Mouse (Mus musculus) liver, adult 2 months (tissue): ENCODE measurements around the gene B4galt5. TPM values are rescaled to one million over a fixed set of nuclear protein-coding genes. Genes with fewer than 3 reads are reported as not detected.

Experiments used
- DNase-seq: peaks from one replicate; pipeline ENCODE4 v3.0.0-alpha.2; 2011; ENCODE audit warnings: low read depth, low spot score; ENCODE audit errors: extremely low read depth
- H3K27ac ChIP-seq: fragments of 200-500 bp; replicated peaks from 2 replicates; pipeline ENCODE4 v1.5.1; 2012; ENCODE audit warnings: low read depth, mild to moderate bottlenecking, control low read depth, inconsistent platforms, low read length; ENCODE audit not compliant: insufficient read depth
- H3K27me3 ChIP-seq: fragments of 200-500 bp; 2 replicates; pipeline ENCODE4 v1.6.1; 2012; ENCODE audit warnings: mild to moderate bottlenecking, moderate library complexity, low read length, inconsistent platforms; ENCODE audit not compliant: control insufficient read depth, insufficient read depth
- H3K36me3 ChIP-seq: fragments of 200-500 bp; 2 replicates; pipeline ENCODE4 v1.6.1; 2012; ENCODE audit warnings: low read length, inconsistent platforms; ENCODE audit not compliant: control insufficient read depth, insufficient read depth
- H3K4me1 ChIP-seq: fragments of 200-500 bp; 2 replicates; pipeline ENCODE4 v1.6.1; 2011; ENCODE audit warnings: low read length; ENCODE audit not compliant: control insufficient read depth, insufficient read depth
- H3K4me3 ChIP-seq: fragments of 200-500 bp; 2 replicates; pipeline ENCODE4 v1.5.1; 2011; ENCODE audit warnings: low read depth, mild to moderate bottlenecking, control low read depth, low read length, moderate library complexity; ENCODE audit not compliant: insufficient read depth
- H3K79me2 ChIP-seq: fragments of 200-500 bp; 2 replicates; pipeline ENCODE4 v1.6.1; 2012; ENCODE audit warnings: inconsistent platforms, mild to moderate bottlenecking, low read length, moderate library complexity; ENCODE audit not compliant: control insufficient read depth, insufficient read depth
- H3K9ac ChIP-seq: fragments of 200-500 bp; 2 replicates; pipeline ENCODE4 v1.6.1; 2012; ENCODE audit warnings: low read depth, mild to moderate bottlenecking, control low read depth, inconsistent platforms, low read length
- CTCF ChIP-seq: fragments of 200-500 bp; IDR thresholded peaks from 2 replicates; pipeline ENCODE4 v1.5.1; 2011; ENCODE audit warnings: low read depth, low read length, control low read depth
- POLR2A ChIP-seq: fragments of 200-500 bp; IDR thresholded peaks from 2 replicates; pipeline ENCODE4 v1.6.1; 2011; ENCODE audit warnings: low read length, control low read depth; ENCODE audit not compliant: insufficient read depth; ENCODE audit errors: extremely low read depth
- WGBS: fragments of 180-500 bp; shearing (Covaris S2); methylation state at CpG from one replicate; pipeline ENCODE4 v1.1.7; 2018; 5-methylcytosine and 5-hydroxymethylcytosine counted together
- polyA plus RNA-seq: library from polyadenylated mRNA; depleted of rRNA; stranded (reverse); fragments of >200 nt; gene quantifications from 2 replicates; pipeline ENCODE4 v1.2.3, GENCODE M21; 2012
- total RNA-seq: library from RNA; depleted of rRNA; stranded (reverse); fragments of >200 nt; gene quantifications from 2 replicates; pipeline ENCODE4 v1.2.3, GENCODE M21; 2014

The B4galt5 gene
- total and polyA plus RNA-seq, 2 experiments, result 8.1 to 15.7 TPM

DNA sequence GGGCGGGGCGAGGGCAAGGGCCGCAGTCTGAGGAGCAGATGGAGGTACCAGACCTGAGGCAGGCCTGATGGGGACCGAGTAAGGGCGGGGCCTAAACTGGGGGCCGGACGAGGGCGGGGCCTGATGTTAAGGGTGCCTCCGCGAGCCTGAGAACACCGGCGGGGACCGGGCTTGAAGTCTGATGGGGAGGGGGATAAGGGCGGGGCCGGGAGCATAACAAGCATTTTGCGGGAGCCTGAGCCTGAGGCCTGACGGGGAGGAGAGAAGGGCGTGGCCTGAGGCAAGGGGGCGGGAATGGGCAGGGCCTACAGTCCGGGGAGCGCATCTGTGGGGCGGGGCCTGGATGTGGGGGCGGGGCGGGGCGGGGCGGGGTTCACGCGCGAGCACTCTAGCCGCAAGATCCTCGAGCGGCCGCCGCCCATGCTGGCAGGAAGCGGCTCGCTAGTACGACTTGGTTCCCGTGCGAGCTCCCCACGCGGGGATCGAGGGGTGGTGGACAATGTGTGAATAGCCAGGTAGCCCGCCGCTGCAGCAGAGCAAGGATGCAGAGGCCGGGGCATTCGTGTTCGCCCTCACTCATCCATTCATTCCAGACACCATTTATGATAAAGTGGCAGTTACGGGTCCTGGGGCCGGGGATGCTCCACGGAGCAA lies 427 bp upstream of the B4galt5 start:
- H3K79me2 ChIP-seq, result peaks cover 24% of the 10 kb centered on the region
- H3K9ac ChIP-seq, result peak overlapping the region; percentile 54
- H3K4me1 ChIP-seq, result peaks cover 16% of the 10 kb centered on the region
- no peak overlapping the region for H3K27ac ChIP-seq
- peak; percentile 86 for DNase-seq
- 4% methylated on average over 37 of the region's 50 CpGs for WGBS
- no peaks in the 10 kb centered on the region for H3K27me3 ChIP-seq
- no peaks in the 10 kb centered on the region for H3K36me3 ChIP-seq
- TF ChIP-seq POLR2A (0 out of 2 replicates have a peak, but pooled peaks have one; percentile 12), CTCF (no peak)
- peak overlapping the region; percentile 66 for H3K4me3 ChIP-seq

GRCm38 (mm10) chr2:167347991-167348375 lies 1.0 kb downstream of the B4galt5 start:
- Histone ChIP-seq H3K79me2 (peaks cover 38% of the 10 kb centered on the region), H3K27me3 (no peaks in the 10 kb centered on the region), H3K9ac (peak overlapping the region; percentile 97), H3K36me3 (no peaks in the 10 kb centered on the region), H3K27ac (peak overlapping the region; percentile 84), H3K4me3 (peak overlapping the region; percentile 74), H3K4me1 (peaks cover 27% of the 10 kb centered on the region)
- no peak for DNase-seq
- 18% methylated on average over 11 of the region's 11 CpGs for WGBS
- TF ChIP-seq CTCF, result no peak
- TF ChIP-seq POLR2A, result no peak

- Histone ChIP-seq H3K36me3 (no peaks in the 10 kb centered on the region), H3K27ac (no peak overlapping the region), H3K79me2 (peaks cover 41% of the 10 kb centered on the region), H3K9ac (peak overlapping the region; percentile 22; the same call in 1 of the 2 replicates), H3K4me1 (peaks cover 23% of the 10 kb centered on the region), H3K27me3 (no peaks in the 10 kb centered on the region), H3K4me3 (no peak overlapping the region)
- WGBS, result 66% methylated on average over 4 of the region's 4 CpGs
- no peak for TF ChIP-seq CTCF
- no peak for TF ChIP-seq POLR2A
- DNase-seq, result no peak
Observed at GRCm38 (mm10) chr2:167347361-167347760, 1.6 kb downstream of the B4galt5 start.

DNA sequence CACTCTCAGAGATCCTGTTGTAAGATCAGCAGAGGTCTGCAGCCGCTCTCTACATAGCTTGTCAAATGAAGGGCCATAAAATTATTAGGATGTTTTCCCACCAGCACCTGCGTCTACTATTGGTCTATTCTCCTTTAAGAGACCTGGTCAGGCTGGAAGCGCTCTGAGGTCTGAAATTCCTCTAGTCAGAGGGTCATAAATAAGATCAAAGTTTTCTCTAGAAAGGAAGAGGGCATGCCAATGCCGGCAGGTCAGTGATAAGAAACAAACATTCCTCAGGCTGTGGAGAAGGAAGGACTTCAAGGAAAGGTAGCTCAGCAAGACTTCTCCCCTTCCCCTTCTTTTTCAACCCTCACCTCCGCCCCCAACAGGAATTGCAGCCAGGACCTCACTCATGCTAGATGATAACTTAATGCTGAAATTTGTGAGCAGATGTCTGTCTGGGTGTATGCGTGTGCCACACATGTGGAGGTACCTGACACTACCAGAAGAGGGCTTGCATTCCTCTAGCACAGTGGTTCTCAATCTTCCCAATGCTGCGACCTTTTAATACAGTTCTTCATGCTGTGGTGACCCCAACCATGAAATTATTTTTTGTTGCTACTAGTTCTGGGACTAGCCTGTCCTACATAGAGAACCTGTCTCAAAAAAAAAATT lies 3.3 kb downstream of the B4galt5 start:
- H3K9ac ChIP-seq, result no peak overlapping the region
- peaks cover 49% of the 10 kb centered on the region for H3K79me2 ChIP-seq
- TF ChIP-seq POLR2A, result no peak
- TF ChIP-seq CTCF, result no peak
- DNase-seq, result no peak
- H3K4me1 ChIP-seq, result peaks cover 21% of the 10 kb centered on the region
- no peaks in the 10 kb centered on the region for H3K36me3 ChIP-seq
- no peak overlapping the region for H3K4me3 ChIP-seq
- peak overlapping the region; percentile 5; the same call in 1 of the 2 replicates for H3K27ac ChIP-seq
- no peaks in the 10 kb centered on the region for H3K27me3 ChIP-seq
- WGBS, result 70% methylated on average over 7 of the region's 7 CpGs

DNA sequence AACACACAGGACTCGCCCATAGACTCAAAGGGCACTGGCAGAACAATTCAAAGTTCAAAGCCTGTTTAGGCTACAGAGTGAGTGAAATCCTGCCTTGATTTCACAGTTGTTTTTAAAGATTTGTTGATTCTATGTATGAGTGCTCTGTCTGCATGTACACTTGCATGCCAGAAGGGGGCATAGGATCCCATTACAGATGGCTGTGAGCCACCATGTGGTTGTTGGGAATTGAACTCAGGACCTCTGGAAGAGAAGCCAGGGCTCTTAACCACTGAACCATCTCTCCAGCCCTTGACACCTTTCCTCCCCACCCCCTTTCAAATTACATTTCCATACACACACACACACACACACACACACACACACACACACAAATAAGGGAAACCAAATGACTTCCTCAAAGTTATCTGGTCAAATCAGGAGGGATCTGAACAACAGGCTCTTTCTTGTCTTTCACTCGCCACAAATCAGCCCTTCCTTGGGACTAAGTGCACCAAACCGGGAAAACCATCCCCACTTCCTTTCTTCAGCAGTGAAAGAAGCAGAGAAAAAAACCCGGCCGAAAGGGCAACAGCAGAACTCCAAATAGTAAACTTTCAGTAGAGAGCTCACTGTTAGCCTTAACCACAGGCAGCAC lies 4.0 kb downstream of the B4galt5 start:
- Histone ChIP-seq H3K27ac (no peak overlapping the region; the same call in 1 of the 2 replicates), H3K27me3 (no peaks in the 10 kb centered on the region)

More for the DNA sequence above, 4.0 kb downstream of the B4galt5 start:
- no peak overlapping the region for H3K9ac ChIP-seq
- no peak for DNase-seq
- H3K4me1 ChIP-seq, result peaks cover 21% of the 10 kb centered on the region
- no peak overlapping the region for H3K4me3 ChIP-seq
- 51% methylated on average over 5 of the region's 5 CpGs for WGBS
- H3K79me2 ChIP-seq, result peaks cover 56% of the 10 kb centered on the region
- no peak for TF ChIP-seq POLR2A
- no peak for TF ChIP-seq CTCF
- no peaks in the 10 kb centered on the region for H3K36me3 ChIP-seq
